Mouse (Mus musculus): ENCODE measurements at regions not wholly inside any gene's neighbourhood (a gene's known extent, or its start where the extent isn't known, plus 50 kb on each side); places are given as distances from the start of the nearest gene placed in this dataset.

- Histone ChIP-seq H3K4me3 (no peak overlapping the region), H3K9me3 (replicated peaks) (no peaks in the 10 kb centered on the region), H3K9ac (no peak overlapping the region), H3K27me3 (replicated peaks) (no peaks in the 10 kb centered on the region), H3K36me3 (no peaks in the 10 kb centered on the region), H3K4me2 (no peak overlapping the region), H3K4me1 (replicated peaks) (no peaks in the 10 kb centered on the region), H3K27ac (ENCODE audit: poor library complexity, severe bottlenecking) (no peak overlapping the region)
- 58% methylated on average over 6 of the region's 6 CpGs for WGBS
- ATAC-seq (ENCODE audit: insufficient number of reproducible peaks, low FRiP score): no peak
These were observed 133.3 kb upstream of the Spdye4c start for GRCm38 (mm10) chr2:128457591-128458209.

GRCm38 (mm10) chr2:128465214-128465984, 125.6 kb upstream of the Spdye4c start:
- 74% methylated on average over 6 of the region's 6 CpGs for WGBS
- Histone ChIP-seq H3K9me3 (replicated peaks) (no peaks in the 10 kb centered on the region), H3K36me3 (no peaks in the 10 kb centered on the region), H3K9ac (no peak overlapping the region), H3K27ac (ENCODE audit: poor library complexity, severe bottlenecking) (no peak overlapping the region), H3K4me3 (no peak overlapping the region), H3K4me2 (no peak overlapping the region), H3K4me1 (replicated peaks) (0 out of 2 replicates have a peak, but pooled peaks cover 10% of the 10 kb centered on the region), H3K27me3 (replicated peaks) (no peaks in the 10 kb centered on the region)
- no peak for ATAC-seq (ENCODE audit: insufficient number of reproducible peaks, low FRiP score)

GRCm38 (mm10) chr2:128467490-128468245, 123.3 kb upstream of the Spdye4c start:
- Histone ChIP-seq H3K4me2 (no peak overlapping the region), H3K4me3 (no peak overlapping the region), H3K27me3 (replicated peaks) (no peaks in the 10 kb centered on the region), H3K9me3 (replicated peaks) (no peaks in the 10 kb centered on the region), H3K27ac (ENCODE audit: poor library complexity, severe bottlenecking) (no peak overlapping the region), H3K36me3 (no peaks in the 10 kb centered on the region), H3K9ac (no peak overlapping the region), H3K4me1 (replicated peaks) (0 out of 2 replicates have a peak, but pooled peaks cover 11% of the 10 kb centered on the region)
- ATAC-seq (ENCODE audit: insufficient number of reproducible peaks, low FRiP score): no peak
- 81% methylated on average over 8 of the region's 8 CpGs for WGBS

GRCm38 (mm10) chr2:128468323-128468722, 122.7 kb upstream of the Spdye4c start:
- Histone ChIP-seq H3K36me3 (no peaks in the 10 kb centered on the region), H3K9ac (no peak overlapping the region), H3K27me3 (replicated peaks) (no peaks in the 10 kb centered on the region), H3K4me2 (no peak overlapping the region), H3K27ac (ENCODE audit: poor library complexity, severe bottlenecking) (no peak overlapping the region), H3K9me3 (replicated peaks) (no peaks in the 10 kb centered on the region), H3K4me1 (replicated peaks) (0 out of 2 replicates have a peak, but pooled peaks cover 11% of the 10 kb centered on the region), H3K4me3 (no peak overlapping the region)
- 59% methylated on average over 2 of the region's 2 CpGs for WGBS
- ATAC-seq (ENCODE audit: insufficient number of reproducible peaks, low FRiP score): no peak

- H3K36me3 ChIP-seq: no peaks in the 10 kb centered on the region
- H3K27me3 ChIP-seq (replicated peaks): no peaks in the 10 kb centered on the region
- no peak overlapping the region for H3K4me2 ChIP-seq
- no peak overlapping the region for H3K4me3 ChIP-seq
- 0 out of 2 replicates have a peak, but pooled peaks cover 11% of the 10 kb centered on the region for H3K4me1 ChIP-seq (replicated peaks)
- no peak overlapping the region for H3K9ac ChIP-seq
- no peaks in the 10 kb centered on the region for H3K9me3 ChIP-seq (replicated peaks)
- 54% methylated on average over 5 of the region's 5 CpGs for WGBS
- H3K27ac ChIP-seq (ENCODE audit: poor library complexity, severe bottlenecking): no peak overlapping the region
- no peak for ATAC-seq (ENCODE audit: insufficient number of reproducible peaks, low FRiP score)
These were observed 120.7 kb upstream of the Spdye4c start for GRCm38 (mm10) chr2:128470351-128470750.

- Histone ChIP-seq H3K27ac (ENCODE audit: poor library complexity, severe bottlenecking) (no peak overlapping the region), H3K36me3 (no peaks in the 10 kb centered on the region), H3K9ac (no peak overlapping the region), H3K9me3 (replicated peaks) (no peaks in the 10 kb centered on the region), H3K27me3 (replicated peaks) (no peaks in the 10 kb centered on the region), H3K4me3 (no peak overlapping the region), H3K4me1 (replicated peaks) (0 out of 2 replicates have a peak, but pooled peaks cover 3% of the 10 kb centered on the region), H3K4me2 (no peak overlapping the region)
- ATAC-seq (ENCODE audit: insufficient number of reproducible peaks, low FRiP score): no peak
- WGBS: 71% methylated on average over 13 of the region's 13 CpGs
These were observed 117.6 kb upstream of the Spdye4c start for GRCm38 (mm10) chr2:128473241-128473954.

GRCm38 (mm10) chr2:128473997-128474396, 117.0 kb upstream of the Spdye4c start:
- Histone ChIP-seq H3K9ac (no peak overlapping the region), H3K4me2 (no peak overlapping the region), H3K4me1 (replicated peaks) (0 out of 2 replicates have a peak, but pooled peaks cover 3% of the 10 kb centered on the region), H3K27ac (ENCODE audit: poor library complexity, severe bottlenecking) (no peak overlapping the region), H3K4me3 (no peak overlapping the region), H3K9me3 (replicated peaks) (no peaks in the 10 kb centered on the region), H3K27me3 (replicated peaks) (no peaks in the 10 kb centered on the region), H3K36me3 (no peaks in the 10 kb centered on the region)
- ATAC-seq (ENCODE audit: insufficient number of reproducible peaks, low FRiP score): no peak
- 77% methylated on average over 7 of the region's 7 CpGs for WGBS

- ATAC-seq (ENCODE audit: insufficient number of reproducible peaks, low FRiP score): no peak
- H3K27ac ChIP-seq (ENCODE audit: poor library complexity, severe bottlenecking): no peak overlapping the region
- H3K36me3 ChIP-seq: no peaks in the 10 kb centered on the region
- WGBS: 61% methylated on average over 2 of the region's 2 CpGs
- no peak overlapping the region for H3K9ac ChIP-seq
- H3K4me3 ChIP-seq: no peak overlapping the region
- H3K4me1 ChIP-seq (replicated peaks): no peaks in the 10 kb centered on the region
- no peak overlapping the region for H3K4me2 ChIP-seq
- H3K27me3 ChIP-seq (replicated peaks): no peaks in the 10 kb centered on the region
- no peaks in the 10 kb centered on the region for H3K9me3 ChIP-seq (replicated peaks)
These were observed 113.8 kb upstream of the Spdye4c start for GRCm38 (mm10) chr2:128477242-128477641.

- Histone ChIP-seq H3K36me3 (no peaks in the 10 kb centered on the region), H3K4me2 (no peak overlapping the region), H3K27ac (ENCODE audit: poor library complexity, severe bottlenecking) (no peak overlapping the region), H3K4me1 (replicated peaks) (no peaks in the 10 kb centered on the region), H3K9me3 (replicated peaks) (no peaks in the 10 kb centered on the region), H3K4me3 (no peak overlapping the region), H3K27me3 (replicated peaks) (no peaks in the 10 kb centered on the region), H3K9ac (no peak overlapping the region)
- 81% methylated on average over 7 of the region's 7 CpGs for WGBS
- ATAC-seq (ENCODE audit: insufficient number of reproducible peaks, low FRiP score): no peak
These were observed 99.7 kb upstream of the Spdye4c start for GRCm38 (mm10) chr2:128491217-128491877.

GRCm38 (mm10) chr2:128493871-128494270, 97.1 kb upstream of the Spdye4c start:
- H3K36me3 ChIP-seq: no peaks in the 10 kb centered on the region
- no peak for ATAC-seq (ENCODE audit: insufficient number of reproducible peaks, low FRiP score)
- H3K27me3 ChIP-seq (replicated peaks): no peaks in the 10 kb centered on the region
- no peak overlapping the region for H3K4me3 ChIP-seq
- H3K9me3 ChIP-seq (replicated peaks): no peaks in the 10 kb centered on the region
- no peak overlapping the region for H3K27ac ChIP-seq (ENCODE audit: poor library complexity, severe bottlenecking)
- no peaks in the 10 kb centered on the region for H3K4me1 ChIP-seq (replicated peaks)
- no peak overlapping the region for H3K4me2 ChIP-seq
- no peak overlapping the region for H3K9ac ChIP-seq
- 78% methylated on average over 5 of the region's 5 CpGs for WGBS
